Mouse (Mus musculus): ENCODE results near the gene Nacad. TPM values are rescaled to one million over a fixed set of nuclear protein-coding genes. Genes with fewer than 3 reads are reported as not detected.

The Nacad gene
- polyA plus RNA-seq, 1 experiment from 2014 or later: 1.6 TPM

- H3K27ac ChIP-seq (ENCODE audit: low read depth): peak within 1 kb of the TSS; percentile 94
- WGBS (ENCODE audit: insufficient replicate concordance): under 1% methylated on average over 65 of the region's 66 CpGs
- no peaks in the 10 kb centered on the region for H3K27me3 ChIP-seq (ENCODE audit: insufficient read depth, low read length)
- peak; percentile 94 for ATAC-seq
- H3K4me1 ChIP-seq (ENCODE audit: insufficient read depth): peaks cover 34% of the 10 kb centered on the region
- DNase-seq: peak; percentile 94
- TF ChIP-seq EP300 (IDR thresholded peaks at IDR 0.05; ENCODE audit: low read depth): no peak; the same call in 1 of the 2 replicates
- no peak for TF ChIP-seq CTCF (IDR thresholded peaks at IDR 0.05; ENCODE audit: low read depth)
- peaks cover 22% of the 10 kb centered on the region for H3K36me3 ChIP-seq (replicated peaks; ENCODE audit: insufficient read depth, low read length)
- peak within 1 kb of the TSS; percentile 78 for H3K9ac ChIP-seq (replicated peaks)
- peak within 1 kb of the TSS; percentile 89 for H3K4me2 ChIP-seq (ENCODE audit: low read depth, low read length)
- no peaks in the 10 kb centered on the region for H3K9me3 ChIP-seq (ENCODE audit: low read length)
- peak within 1 kb of the TSS; percentile 85 for H3K4me3 ChIP-seq (ENCODE audit: low read depth, low read length)
Measured at GRCm38 (mm10) chr11:6625478-6626387, 19.9 kb upstream of the Nacad start, which contains the start of gene Tbrg4. Gene Tbrg4, minus strand, starts transcription at chr11:6626067.

GRCm38 (mm10) chr11:6624619-6625382 is 18.9 kb upstream of the Nacad start:
- no peaks in the 10 kb centered on the region for H3K9me3 ChIP-seq (ENCODE audit: low read length)
- H3K4me3 ChIP-seq (ENCODE audit: low read depth, low read length): peak overlapping the region; percentile 85
- WGBS (ENCODE audit: insufficient replicate concordance): 43% methylated on average over 14 of the region's 14 CpGs
- ATAC-seq (no peak), DNase-seq (no peak)
- peak overlapping the region; percentile 78 for H3K9ac ChIP-seq (replicated peaks)
- peak overlapping the region; percentile 89 for H3K4me2 ChIP-seq (ENCODE audit: low read depth, low read length)
- H3K4me1 ChIP-seq (ENCODE audit: insufficient read depth): peaks cover 34% of the 10 kb centered on the region
- H3K27ac ChIP-seq (ENCODE audit: low read depth): peak overlapping the region; percentile 94; the same call in 1 of the 2 replicates
- no peak for TF ChIP-seq CTCF (IDR thresholded peaks at IDR 0.05; ENCODE audit: low read depth)
- no peak for TF ChIP-seq EP300 (IDR thresholded peaks at IDR 0.05; ENCODE audit: low read depth)
- H3K27me3 ChIP-seq (ENCODE audit: insufficient read depth, low read length): no peaks in the 10 kb centered on the region
- H3K36me3 ChIP-seq (replicated peaks; ENCODE audit: insufficient read depth, low read length): peaks cover 31% of the 10 kb centered on the region

- Histone ChIP-seq H3K4me3 (ENCODE audit: low read depth, low read length) (peak overlapping the region; percentile 85), H3K4me1 (ENCODE audit: insufficient read depth) (peaks cover 32% of the 10 kb centered on the region), H3K9me3 (ENCODE audit: low read length) (no peaks in the 10 kb centered on the region), H3K27ac (ENCODE audit: low read depth) (peak overlapping the region; percentile 94), H3K36me3 (replicated peaks; ENCODE audit: insufficient read depth, low read length) (peaks cover 42% of the 10 kb centered on the region), H3K9ac (replicated peaks) (peak overlapping the region; percentile 78), H3K27me3 (ENCODE audit: insufficient read depth, low read length) (no peaks in the 10 kb centered on the region), H3K4me2 (ENCODE audit: low read depth, low read length) (peak overlapping the region; percentile 89)
- TF ChIP-seq EP300 (IDR thresholded peaks at IDR 0.05; ENCODE audit: low read depth) (no peak), CTCF (IDR thresholded peaks at IDR 0.05; ENCODE audit: low read depth) (no peak)
- 56% methylated on average over 10 of the region's 10 CpGs for WGBS (ENCODE audit: insufficient replicate concordance)
- DNase-seq (peak; percentile 24), ATAC-seq (no peak)
Measured at GRCm38 (mm10) chr11:6623704-6624103, 17.9 kb upstream of the Nacad start.

- H3K27ac ChIP-seq (ENCODE audit: low read depth): peak overlapping the region; percentile 60
- ATAC-seq: peak; percentile 42
- no peak overlapping the region for H3K9ac ChIP-seq (replicated peaks)
- H3K9me3 ChIP-seq (ENCODE audit: low read length): no peaks in the 10 kb centered on the region
- H3K36me3 ChIP-seq (replicated peaks; ENCODE audit: insufficient read depth, low read length): peaks cover 78% of the 10 kb centered on the region
- no peak overlapping the region for H3K4me2 ChIP-seq (ENCODE audit: low read depth, low read length)
- no peak overlapping the region for H3K4me3 ChIP-seq (ENCODE audit: low read depth, low read length)
- no peaks in the 10 kb centered on the region for H3K4me1 ChIP-seq (ENCODE audit: insufficient read depth)
- DNase-seq: peak; percentile 33
- H3K27me3 ChIP-seq (ENCODE audit: insufficient read depth, low read length): no peaks in the 10 kb centered on the region
- 75% methylated on average over 12 of the region's 12 CpGs for WGBS (ENCODE audit: insufficient replicate concordance)
- TF ChIP-seq CTCF (IDR thresholded peaks at IDR 0.05; ENCODE audit: low read depth) (no peak), EP300 (IDR thresholded peaks at IDR 0.05; ENCODE audit: low read depth) (no peak)
Measured at GRCm38 (mm10) chr11:6615250-6616205, 9.7 kb upstream of the Nacad start.

GRCm38 (mm10) chr11:6605021-6605481 is 802 bp downstream of the Nacad start:
- 28% methylated on average over 12 of the region's 13 CpGs for WGBS (ENCODE audit: insufficient replicate concordance)
- Histone ChIP-seq H3K9ac (replicated peaks) (no peak overlapping the region), H3K36me3 (replicated peaks; ENCODE audit: insufficient read depth, low read length) (no peaks in the 10 kb centered on the region), H3K4me3 (ENCODE audit: low read depth, low read length) (peak overlapping the region; percentile 19; the same call in 1 of the 2 replicates), H3K9me3 (ENCODE audit: low read length) (no peaks in the 10 kb centered on the region), H3K27ac (ENCODE audit: low read depth) (no peak overlapping the region), H3K4me1 (ENCODE audit: insufficient read depth) (peaks cover 9% of the 10 kb centered on the region; the same call in 1 of the 2 replicates), H3K4me2 (ENCODE audit: low read depth, low read length) (peak overlapping the region; percentile 54), H3K27me3 (ENCODE audit: insufficient read depth, low read length) (peaks cover 37% of the 10 kb centered on the region)
- DNase-seq: no peak
- TF ChIP-seq EP300 (IDR thresholded peaks at IDR 0.05; ENCODE audit: low read depth): no peak
- peak; percentile 30; the same call in 1 of the 2 replicates for TF ChIP-seq CTCF (IDR thresholded peaks at IDR 0.05; ENCODE audit: low read depth)
- ATAC-seq: no peak

Data from liver, postnatal 0 days (tissue).